ENCODE assay signal across 13 mouse cellular contexts in genomic region chr2:155331351-155331750, GRCm38 (mm10).
"Had no signal": no experiment of that assay in that cellular context is flagged by ENCODE, and none has a peak within 500 bp of the region (broad histone marks: within the 10 kb centered on the region; RNA-seq: fewer than 3 reads in every experiment).

No protein-coding gene starts in this region.

- H3K4me3 ChIP-seq: limb, embryonic 15.5 days; liver, embryonic 12.5 days; midbrain, embryonic 10.5 days; myocyte; neural tube, embryonic 15.5 days had no signal

- H3K4me1 ChIP-seq: limb, embryonic 15.5 days; liver, embryonic 12.5 days; midbrain, embryonic 10.5 days; neural tube, embryonic 15.5 days had no signal

- ATAC-seq: liver, embryonic 12.5 days had no signal

- H3K27ac ChIP-seq: kidney, postnatal 0 days; limb, embryonic 15.5 days; liver, embryonic 12.5 days; midbrain, embryonic 10.5 days; neural tube, embryonic 15.5 days had no signal

- H3K9ac ChIP-seq: limb, embryonic 15.5 days; liver, embryonic 12.5 days; neural tube, embryonic 15.5 days had no signal

- H3K4me2 ChIP-seq: limb, embryonic 15.5 days; liver, embryonic 12.5 days; neural tube, embryonic 15.5 days had no signal

- H3K27me3 ChIP-seq: limb, embryonic 15.5 days; liver, embryonic 12.5 days; neural tube, embryonic 15.5 days had no signal

- DNase-seq: kidney, adult 11 months; kidney, adult 9 months; kidney, postnatal 36 days; midbrain, embryonic 14.5 days; right cerebral cortex, postnatal 25 days; thymus, adult 18-20 months; thymus, postnatal 25 days had no signal

- H3K9me3 ChIP-seq: limb, embryonic 15.5 days; liver, embryonic 12.5 days; midbrain, embryonic 10.5 days; neural tube, embryonic 15.5 days had no signal
